Mouse (Mus musculus) hindbrain, embryonic 15.5 days (tissue): ENCODE measurements around the gene Pitpnb. TPM values are rescaled to one million over a fixed set of nuclear protein-coding genes. Genes with fewer than 3 reads are reported as not detected.

Experiments
- ATAC-seq: fragments of 200-750 bp; cut with Nextera tagmentation; 2 replicates; pipeline ENCODE4 v1.8.0; 2017; ENCODE audit warnings: low read depth, moderate number of reproducible peaks, moderate TSS enrichment; ENCODE audit not compliant: low FRiP score
- H3K27ac ChIP-seq: fragments of 300-500 bp; sonication (generic); replicated peaks from 2 replicates; pipeline ENCODE4 v1.5.1; 2015; ENCODE audit warnings: mild to moderate bottlenecking, inconsistent platforms
- H3K27me3 ChIP-seq: fragments of 300-500 bp; sonication (generic); 2 replicates; pipeline ENCODE4 v1.6.1; 2015; ENCODE audit warnings: control low read depth, inconsistent platforms
- H3K36me3 ChIP-seq: fragments of 300-500 bp; sonication (generic); 2 replicates; pipeline ENCODE4 v1.6.1; 2015; ENCODE audit warnings: control low read depth, inconsistent platforms
- H3K4me1 ChIP-seq: fragments of 300-500 bp; sonication (generic); replicated peaks from 2 replicates; pipeline ENCODE4 v1.6.1; 2015; ENCODE audit warnings: control low read depth, inconsistent platforms
- H3K4me2 ChIP-seq: fragments of 300-500 bp; sonication (generic); 2 replicates; pipeline ENCODE4 v1.6.1; 2015; ENCODE audit warnings: moderate library complexity, mild to moderate bottlenecking, inconsistent platforms
- H3K4me3 ChIP-seq: fragments of 300-500 bp; sonication (generic); 2 replicates; pipeline ENCODE4 v1.5.1; 2015; ENCODE audit warnings: mild to moderate bottlenecking, inconsistent platforms
- H3K9ac ChIP-seq: fragments of 300-500 bp; sonication (generic); 2 replicates; pipeline ENCODE4 v1.6.1; 2015; ENCODE audit warnings: inconsistent platforms
- H3K9me3 ChIP-seq: fragments of 300-500 bp; sonication (generic); 2 replicates; pipeline ENCODE4 v1.6.1; 2016; ENCODE audit warnings: control low read depth, inconsistent platforms
- WGBS: fragments of 180-500 bp; shearing (Covaris S2); methylation state at CpG from one replicate; pipeline ENCODE4 v1.1.7; 2015; 5-methylcytosine and 5-hydroxymethylcytosine counted together
- polyA plus RNA-seq: library from polyadenylated mRNA; unstranded; fragments of >200 nt; fragmentation: Nextera tagmentation; extraction: Ambion mirVana; gene quantifications from 2 replicates; pipeline ENCODE4 v1.2.1, GENCODE M21; 2015

Gene Pitpnb
- polyA plus RNA-seq, 1 experiment from 2014 or later: 94.9 TPM

DNA sequence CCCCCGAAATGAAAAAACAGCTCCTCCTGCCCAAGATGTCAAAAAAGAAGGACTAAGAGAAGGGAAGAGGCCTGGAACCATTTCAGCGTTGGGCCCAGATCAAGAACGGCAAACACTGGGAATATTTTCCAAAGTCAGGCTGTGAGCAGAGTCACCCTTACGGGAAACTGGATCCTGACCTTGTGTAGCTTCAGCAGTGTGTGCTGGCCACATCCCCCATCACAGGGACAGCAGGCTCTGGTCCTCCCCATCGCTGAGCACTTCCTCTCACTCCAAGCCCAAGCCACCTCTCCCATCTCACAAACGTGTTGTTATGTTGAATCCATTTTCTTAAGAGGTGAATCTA is 72.1 kb downstream of the Pitpnb start:
- Histone ChIP-seq H3K9me3 (no peaks in the 10 kb centered on the region), H3K36me3 (no peaks in the 10 kb centered on the region), H3K4me2 (no peak overlapping the region), H3K4me3 (no peak overlapping the region), H3K27ac (no peak overlapping the region), H3K27me3 (no peaks in the 10 kb centered on the region), H3K4me1 (0 out of 2 replicates have a peak, but pooled peaks cover 5% of the 10 kb centered on the region), H3K9ac (no peak overlapping the region)
- no peak for ATAC-seq
- 92% methylated on average over 6 of the region's 6 CpGs for WGBS

DNA sequence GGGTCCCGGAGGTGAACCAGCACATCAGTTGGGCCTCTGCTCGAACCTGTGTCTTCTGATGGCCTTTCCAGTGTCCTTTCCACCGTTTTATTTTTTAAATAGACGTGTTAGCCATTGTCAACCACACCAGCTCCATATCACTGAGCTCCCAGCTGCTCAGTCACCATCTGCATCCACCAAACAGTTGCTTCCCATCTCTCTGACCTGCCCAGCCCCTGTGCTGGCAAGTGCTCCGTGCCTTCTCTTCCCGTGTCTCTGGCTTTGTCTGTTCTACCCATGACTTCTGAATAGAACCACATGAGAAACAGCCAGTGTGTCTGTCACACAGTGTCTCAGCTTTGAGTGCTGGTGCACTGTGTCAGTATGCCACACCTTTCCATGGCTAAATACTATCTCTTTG is 74.2 kb downstream of the Pitpnb start:
- no peak overlapping the region for H3K4me2 ChIP-seq
- 83% methylated on average over 6 of the region's 6 CpGs for WGBS
- no peak for ATAC-seq
- no peak overlapping the region for H3K27ac ChIP-seq
- no peak overlapping the region for H3K9ac ChIP-seq
- peaks cover 10% of the 10 kb centered on the region for H3K4me1 ChIP-seq
- no peak overlapping the region for H3K4me3 ChIP-seq
- no peaks in the 10 kb centered on the region for H3K9me3 ChIP-seq
- H3K36me3 ChIP-seq: no peaks in the 10 kb centered on the region
- no peaks in the 10 kb centered on the region for H3K27me3 ChIP-seq

DNA sequence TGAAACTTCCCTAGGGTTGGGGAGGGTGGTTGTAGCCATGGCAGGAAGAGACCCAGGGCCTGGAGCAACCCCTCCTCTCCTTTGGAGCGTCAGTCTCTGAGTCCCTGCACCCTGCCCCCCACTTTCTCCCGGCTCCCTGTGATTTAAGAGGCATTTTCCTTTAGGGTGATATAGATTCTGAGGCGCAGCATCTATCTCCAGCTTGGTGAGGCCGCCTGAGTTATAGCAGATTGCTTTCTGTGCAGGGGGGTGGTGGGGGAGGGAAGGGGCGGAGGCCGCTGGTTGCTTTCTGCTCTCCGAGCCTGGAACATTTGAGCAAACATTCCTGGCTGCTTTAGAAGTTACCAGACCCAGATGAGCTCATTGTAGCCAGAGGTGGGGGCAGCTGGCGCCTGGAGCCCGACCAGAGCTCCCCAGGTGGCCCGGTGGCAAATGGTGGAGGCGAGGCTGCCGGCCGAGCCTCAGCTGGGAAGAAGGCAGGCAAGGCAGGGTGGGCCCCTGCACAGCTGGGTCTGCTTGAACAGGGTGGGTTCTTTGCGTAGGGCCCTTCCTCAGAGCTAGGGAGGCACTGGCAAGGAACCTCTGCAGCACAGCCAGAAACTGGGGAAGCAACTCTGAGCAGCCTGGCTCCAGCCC is 78.0 kb downstream of the Pitpnb start:
- peak; percentile 38; the same call in 1 of the 2 replicates for ATAC-seq
- Histone ChIP-seq H3K4me2 (0 out of 2 replicates have a peak overlapping the region, but pooled peaks have one; percentile 14), H3K4me3 (no peak overlapping the region)

DNA sequence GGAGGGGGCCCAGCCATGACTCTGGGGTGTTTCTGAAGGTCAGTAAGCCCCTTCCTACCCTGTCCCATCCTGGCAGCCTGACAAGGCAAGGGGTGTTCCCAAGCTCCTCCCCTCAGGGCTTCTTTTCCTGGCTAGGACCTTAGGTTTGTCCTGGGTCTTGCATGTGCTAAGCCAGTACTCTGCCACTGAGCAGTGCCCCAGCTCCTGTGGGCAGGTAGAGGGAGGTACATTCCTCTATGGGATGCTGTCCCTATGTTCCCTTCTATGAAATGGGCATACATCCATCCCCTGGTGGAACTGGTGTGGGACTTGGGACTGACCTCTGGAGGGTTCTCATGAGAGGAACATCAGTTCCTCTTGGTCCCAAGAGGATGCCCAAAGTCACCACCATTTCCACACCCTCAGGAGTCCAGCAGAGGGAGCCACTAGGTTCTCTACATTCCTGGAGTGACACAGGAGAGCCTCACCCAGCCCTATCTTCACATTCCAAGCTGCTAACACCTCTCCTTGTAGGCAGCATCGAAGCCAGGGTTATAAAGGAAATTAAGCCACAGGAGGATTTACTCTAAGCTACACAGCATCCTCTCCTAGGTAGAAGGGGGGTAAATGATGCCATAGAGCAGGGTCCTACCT is 79.0 kb downstream of the Pitpnb start:
- WGBS: 31% methylated on average over 1 of the region's 1 CpGs
- Histone ChIP-seq H3K9ac (no peak overlapping the region), H3K4me3 (no peak overlapping the region), H3K27ac (no peak overlapping the region), H3K36me3 (no peaks in the 10 kb centered on the region), H3K27me3 (no peaks in the 10 kb centered on the region), H3K4me2 (no peak overlapping the region), H3K4me1 (peaks cover 25% of the 10 kb centered on the region), H3K9me3 (no peaks in the 10 kb centered on the region)
- ATAC-seq: no peak

More for the DNA sequence above, 78.0 kb downstream of the Pitpnb start:
- 22% methylated on average over 14 of the region's 14 CpGs for WGBS
- Histone ChIP-seq H3K36me3 (no peaks in the 10 kb centered on the region), H3K9me3 (no peaks in the 10 kb centered on the region), H3K9ac (no peak overlapping the region), H3K4me1 (peaks cover 17% of the 10 kb centered on the region), H3K27me3 (no peaks in the 10 kb centered on the region), H3K27ac (0 out of 2 replicates have a peak overlapping the region, but pooled peaks have one; percentile 19)

DNA sequence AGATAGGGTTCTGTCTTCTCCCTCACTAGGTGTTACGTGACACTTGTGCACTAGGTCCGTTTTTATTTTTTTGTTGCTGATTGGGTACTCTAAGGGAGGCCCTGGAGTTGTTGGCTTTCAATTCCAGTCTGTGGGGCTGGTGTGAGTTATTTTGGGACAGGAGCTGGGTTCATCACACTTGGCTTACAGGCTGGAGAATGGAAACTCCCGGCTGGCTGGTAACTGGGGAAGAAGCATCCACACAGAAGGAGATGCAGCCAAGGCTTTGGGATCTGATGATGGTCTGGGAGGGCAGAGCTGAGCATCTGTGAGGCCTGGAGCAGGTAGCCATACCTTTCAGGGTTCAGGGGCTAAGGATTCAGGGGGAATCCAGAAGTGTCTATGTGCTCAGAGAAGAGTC is 80.1 kb downstream of the Pitpnb start:
- no peak overlapping the region for H3K4me3 ChIP-seq
- no peaks in the 10 kb centered on the region for H3K36me3 ChIP-seq
- no peak overlapping the region for H3K27ac ChIP-seq
- peaks cover 36% of the 10 kb centered on the region for H3K4me1 ChIP-seq
- ATAC-seq: no peak
- WGBS: 93% methylated on average over 3 of the region's 3 CpGs
- no peak overlapping the region for H3K4me2 ChIP-seq
- H3K9ac ChIP-seq: no peak overlapping the region
- H3K9me3 ChIP-seq: no peaks in the 10 kb centered on the region
- H3K27me3 ChIP-seq: no peaks in the 10 kb centered on the region

DNA sequence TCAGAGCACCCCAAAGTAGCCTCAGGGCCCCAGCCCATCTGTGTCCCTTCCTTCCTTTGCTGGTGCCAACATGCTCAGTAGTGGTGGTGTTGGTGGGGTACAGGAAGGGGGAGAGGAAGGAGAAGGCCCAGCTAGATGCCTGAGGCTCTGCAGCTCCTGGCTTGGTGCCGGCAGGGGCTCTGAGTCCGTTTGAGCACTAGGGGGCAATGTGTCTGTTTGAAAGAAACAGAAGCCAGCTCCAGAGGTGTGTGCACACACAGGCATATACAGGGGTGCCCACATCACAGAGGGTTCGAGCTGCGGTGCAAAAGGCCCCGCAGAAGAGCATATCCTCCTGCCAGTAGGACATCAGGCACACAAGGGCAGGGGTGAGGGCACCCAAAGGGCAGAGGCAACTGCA is 83.6 kb downstream of the Pitpnb start:
- peak overlapping the region; percentile 91; the same call in 1 of the 2 replicates for H3K27ac ChIP-seq
- 0% methylated on average over 5 of the region's 5 CpGs for WGBS
- no peaks in the 10 kb centered on the region for H3K27me3 ChIP-seq
- H3K4me2 ChIP-seq: peak overlapping the region; percentile 88
- H3K36me3 ChIP-seq: no peaks in the 10 kb centered on the region
- peak overlapping the region; percentile 7; the same call in 1 of the 2 replicates for H3K9ac ChIP-seq
- peak; percentile 46 for ATAC-seq
- no peaks in the 10 kb centered on the region for H3K9me3 ChIP-seq
- H3K4me1 ChIP-seq: peaks cover 52% of the 10 kb centered on the region
- no peak overlapping the region for H3K4me3 ChIP-seq

DNA sequence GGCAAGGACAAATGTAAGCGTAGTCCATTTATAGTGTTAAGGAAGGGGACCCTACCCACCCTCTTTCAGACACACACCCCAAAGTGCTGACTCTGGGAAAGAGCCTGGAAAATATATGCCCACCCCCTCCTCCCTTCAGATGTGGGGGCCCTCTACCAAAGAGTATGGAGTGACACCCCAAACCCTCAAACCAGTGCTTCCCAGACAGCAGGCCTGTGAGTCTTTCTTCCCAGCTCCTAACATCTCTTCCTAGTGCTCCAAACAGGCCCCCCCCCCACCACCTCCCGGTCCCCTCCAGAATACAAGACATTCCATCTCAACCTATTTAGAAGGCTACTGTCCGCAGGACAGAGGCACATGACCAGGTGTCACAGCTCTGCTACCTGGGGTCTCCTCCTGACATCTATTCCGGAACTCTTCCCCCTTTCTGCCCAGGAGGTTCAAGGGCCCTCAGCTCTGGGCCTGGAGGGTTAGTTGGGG is 84.2 kb downstream of the Pitpnb start:
- no peaks in the 10 kb centered on the region for H3K36me3 ChIP-seq
- H3K27me3 ChIP-seq: no peaks in the 10 kb centered on the region
- no peak for ATAC-seq
- H3K4me2 ChIP-seq: peak overlapping the region; percentile 88
- H3K4me3 ChIP-seq: peak overlapping the region; percentile 92; the same call in 1 of the 2 replicates
- 23% methylated on average over 4 of the region's 4 CpGs for WGBS
- peak overlapping the region; percentile 77 for H3K9ac ChIP-seq
- H3K9me3 ChIP-seq: no peaks in the 10 kb centered on the region
- peak overlapping the region; percentile 91 for H3K27ac ChIP-seq
- H3K4me1 ChIP-seq: peaks cover 57% of the 10 kb centered on the region

DNA sequence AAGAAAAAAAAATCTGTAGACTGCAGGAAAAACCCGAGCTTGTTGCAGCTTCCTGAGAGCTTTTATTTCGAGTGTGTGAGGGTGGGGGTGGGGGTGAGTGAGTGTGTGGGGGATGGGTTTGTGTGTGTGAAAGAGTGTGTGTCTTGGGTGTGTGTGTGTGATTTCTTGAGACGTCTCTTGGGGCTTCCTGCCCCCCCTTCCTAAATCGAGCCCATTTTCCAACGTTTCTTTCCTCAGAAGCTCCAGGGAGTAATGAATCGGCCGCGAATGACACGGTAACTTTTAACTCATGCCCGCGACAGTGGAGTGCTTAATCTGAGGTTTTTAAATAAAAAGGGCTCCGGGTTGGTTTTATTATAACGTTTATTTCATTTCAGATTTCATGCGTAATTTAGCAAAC is 85.0 kb downstream of the Pitpnb start:
- Histone ChIP-seq H3K36me3 (no peaks in the 10 kb centered on the region), H3K27me3 (no peaks in the 10 kb centered on the region), H3K4me2 (peak overlapping the region; percentile 88), H3K4me3 (peak overlapping the region; percentile 92), H3K9me3 (no peaks in the 10 kb centered on the region), H3K4me1 (peaks cover 65% of the 10 kb centered on the region), H3K9ac (peak overlapping the region; percentile 77; the same call in 1 of the 2 replicates), H3K27ac (peak overlapping the region; percentile 91)
- WGBS: under 1% methylated on average over 14 of the region's 14 CpGs
- ATAC-seq: no peak

DNA sequence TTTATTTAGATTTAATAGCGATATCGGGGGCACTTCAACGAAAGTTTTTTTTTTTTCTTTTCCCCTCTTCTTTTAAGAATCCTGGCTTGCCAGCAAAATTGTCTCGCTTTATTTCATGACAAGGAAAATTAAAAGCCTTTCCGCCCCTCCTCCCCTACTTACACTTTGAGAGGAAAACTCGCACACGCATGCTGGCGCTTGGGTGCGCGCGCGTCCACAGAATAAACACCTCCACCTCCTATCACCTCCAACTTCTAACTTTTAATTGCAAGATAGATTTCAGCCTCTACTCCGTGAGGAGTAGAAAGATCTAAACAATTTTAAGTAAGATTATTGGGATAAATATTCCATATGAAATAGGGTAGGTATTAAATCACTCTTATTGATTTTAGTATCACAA is 85.5 kb downstream of the Pitpnb start:
- WGBS: 1% methylated on average over 13 of the region's 13 CpGs
- no peaks in the 10 kb centered on the region for H3K36me3 ChIP-seq
- H3K9me3 ChIP-seq: no peaks in the 10 kb centered on the region
- H3K27me3 ChIP-seq: no peaks in the 10 kb centered on the region
- H3K4me2 ChIP-seq: peak overlapping the region; percentile 88
- H3K27ac ChIP-seq: peak overlapping the region; percentile 91
- peak overlapping the region; percentile 77 for H3K9ac ChIP-seq
- ATAC-seq: no peak
- H3K4me1 ChIP-seq: peaks cover 69% of the 10 kb centered on the region
- H3K4me3 ChIP-seq: peak overlapping the region; percentile 92

DNA sequence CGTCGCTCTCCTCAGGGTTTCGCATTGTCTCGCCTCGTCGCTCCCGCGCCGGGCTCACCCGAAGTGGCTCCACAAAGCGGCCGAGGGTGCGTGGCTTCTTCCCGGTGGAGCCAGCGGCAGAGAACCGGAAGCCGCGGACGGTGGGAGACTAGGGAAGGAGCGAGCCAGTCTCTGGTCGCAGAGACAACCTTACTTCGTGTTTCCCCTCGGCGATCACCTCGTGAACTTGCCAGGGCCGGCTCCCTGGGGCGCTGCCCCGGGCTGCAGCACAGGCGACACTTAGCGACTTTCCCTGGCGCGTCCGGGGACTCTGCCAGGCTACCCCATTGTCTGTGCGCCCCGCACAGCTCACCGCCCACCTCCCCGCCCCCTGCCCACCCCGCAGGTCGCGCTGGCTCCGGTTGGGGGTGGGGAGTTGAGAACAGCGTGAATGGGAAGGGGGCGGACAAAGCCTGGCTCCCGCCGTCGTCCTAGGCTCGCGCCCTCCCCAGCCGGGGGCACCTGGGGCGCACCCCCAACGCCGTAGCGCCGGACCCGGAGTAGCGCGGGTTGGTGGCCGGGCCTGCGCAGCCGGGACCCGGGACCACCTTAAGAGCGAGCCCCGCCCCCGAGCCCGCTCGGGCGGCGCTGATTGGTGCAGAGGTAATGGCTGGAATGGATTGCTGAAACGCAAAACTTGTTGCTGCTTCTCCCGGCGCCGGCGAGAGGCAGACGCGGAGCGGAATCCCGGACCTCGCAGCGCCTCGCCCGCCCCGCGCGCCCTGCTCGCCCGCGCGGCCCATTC is 86.2 kb downstream of the Pitpnb start, which contains the start of gene Mn1:
TSS of gene Mn1 (plus strand) at position 772 of the 784 bp plus-strand sequence.
- Histone ChIP-seq H3K27me3 (no peaks in the 10 kb centered on the region), H3K9ac (peak within 1 kb of the TSS; percentile 77), H3K4me2 (peak within 1 kb of the TSS; percentile 88), H3K36me3 (no peaks in the 10 kb centered on the region), H3K9me3 (no peaks in the 10 kb centered on the region), H3K4me3 (peak within 1 kb of the TSS; percentile 92), H3K4me1 (peaks cover 77% of the 10 kb centered on the region), H3K27ac (peak within 1 kb of the TSS; percentile 91)
- peak; percentile 94 for ATAC-seq
- under 1% methylated on average over 77 of the region's 88 CpGs for WGBS

DNA sequence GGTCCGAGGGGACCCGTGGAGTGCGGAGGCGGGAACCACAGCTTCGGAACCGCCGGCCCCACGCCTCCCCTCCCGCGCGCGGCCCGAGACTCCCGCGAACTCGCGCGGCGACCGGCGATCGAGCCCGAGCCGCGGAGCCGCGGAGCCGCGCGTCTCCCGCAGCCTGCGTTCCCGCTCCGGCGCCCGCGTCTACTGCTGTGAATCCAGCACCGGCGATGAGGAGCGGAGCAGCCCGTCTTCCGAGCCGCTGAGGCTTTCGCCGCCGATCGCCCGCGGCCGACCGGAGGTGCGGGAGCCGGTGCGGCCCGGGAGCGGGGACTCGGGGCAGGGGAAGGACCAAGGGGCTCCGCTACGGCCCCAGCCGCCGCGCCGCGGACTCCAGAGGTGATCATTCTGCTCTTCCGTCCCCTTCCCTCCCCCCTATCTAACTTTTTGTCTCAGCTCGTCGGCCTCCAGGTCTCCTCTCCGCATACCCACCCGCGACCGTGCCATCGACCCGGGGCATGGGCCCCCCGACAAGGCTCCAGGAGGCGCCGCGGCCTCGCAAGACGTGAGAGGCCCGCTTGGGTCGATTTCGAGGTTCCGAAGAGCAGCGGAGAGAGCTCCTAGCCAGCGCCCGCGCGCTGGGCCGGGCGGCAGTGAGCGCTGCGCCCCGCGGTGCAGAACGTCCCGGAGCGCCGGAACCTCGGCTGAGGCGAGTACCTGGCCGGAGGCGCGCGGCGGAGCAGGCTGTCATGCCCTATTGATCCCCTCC is 87.0 kb downstream of the Pitpnb start:
- H3K4me2 ChIP-seq: peak overlapping the region; percentile 88
- no peaks in the 10 kb centered on the region for H3K9me3 ChIP-seq
- WGBS: under 1% methylated on average over 69 of the region's 105 CpGs
- H3K36me3 ChIP-seq: no peaks in the 10 kb centered on the region
- peak overlapping the region; percentile 91 for H3K27ac ChIP-seq
- no peaks in the 10 kb centered on the region for H3K27me3 ChIP-seq
- peak overlapping the region; percentile 77 for H3K9ac ChIP-seq
- ATAC-seq: 0 out of 2 replicates have a peak, but pooled peaks have one; percentile 0
- peak overlapping the region; percentile 92 for H3K4me3 ChIP-seq
- peaks cover 84% of the 10 kb centered on the region for H3K4me1 ChIP-seq
